17 mouse cellular contexts compared by ENCODE assay signal in genomic region chr2:5456108-5456507, GRCm38 (mm10).
DNase-seq lines count a peak whose midpoint lies in the region; ATAC-seq and TF ChIP-seq lines count a peak whose summit lies in the region.
"Had no signal": no experiment of that assay in that cellular context is flagged by ENCODE, and none has a peak within 500 bp of the region (broad histone marks: within the 10 kb centered on the region; RNA-seq: fewer than 3 reads in every experiment).

No protein-coding gene starts in this region.

- H3K27ac ChIP-seq in gastrocnemius, adult 2 months = no peak overlapping the region
- H3K27ac ChIP-seq in stomach, postnatal 0 days (replicated peaks) = no peak overlapping the region
- H3K27ac ChIP-seq in hindbrain, embryonic 13.5 days = no peak overlapping the region; the same call in 1 of the 2 replicates
- H3K27ac ChIP-seq: embryonic facial prominence, embryonic 12.5 days; forebrain, embryonic 13.5 days; limb, embryonic 15.5 days; midbrain, embryonic 13.5 days; neural tube, embryonic 12.5 days had no signal

- TF ChIP-seq CTCF in gastrocnemius, adult 2 months (IDR thresholded peaks at IDR 0.05) = no peak
- no peak for TF ChIP-seq CTCF in stomach, postnatal 0 days (IDR thresholded peaks at IDR 0.05; ENCODE audit: low read depth)

- ATAC-seq in stomach, postnatal 0 days (ENCODE audit: low FRiP score, low TSS enrichment) = 0 out of 2 replicates have a peak, but pooled peaks have one; percentile 55
- ATAC-seq in hindbrain, embryonic 13.5 days (ENCODE audit: low FRiP score) = no peak
- ATAC-seq: forebrain, embryonic 13.5 days; midbrain, embryonic 13.5 days had no signal

- intact Hi-C loops in gastrocnemius, adult 2 months (cut with DNase I) = no loop called here
- intact Hi-C loops in gastrocnemius, postnatal 14 days (cut with DNase I; ENCODE audit: low total_unique reads) = no loop called here

- H3K9me3 ChIP-seq in stomach, postnatal 0 days (ENCODE audit: control insufficient read depth, low read length) = no peaks in the 10 kb centered on the region
- H3K9me3 ChIP-seq in hindbrain, embryonic 13.5 days = no peaks in the 10 kb centered on the region
- H3K9me3 ChIP-seq: embryonic facial prominence, embryonic 12.5 days; forebrain, embryonic 13.5 days; limb, embryonic 15.5 days; midbrain, embryonic 13.5 days; neural tube, embryonic 12.5 days had no signal

- H3K4me2 ChIP-seq in stomach, postnatal 0 days (replicated peaks; ENCODE audit: low read depth) = no peak overlapping the region
- H3K4me2 ChIP-seq in hindbrain, embryonic 13.5 days = no peak overlapping the region
- H3K4me2 ChIP-seq: embryonic facial prominence, embryonic 12.5 days; forebrain, embryonic 13.5 days; limb, embryonic 15.5 days; midbrain, embryonic 13.5 days; neural tube, embryonic 12.5 days had no signal

- H3K27me3 ChIP-seq in stomach, postnatal 0 days (ENCODE audit: control insufficient read depth, insufficient read depth, low read length) = no peaks in the 10 kb centered on the region
- no peaks in the 10 kb centered on the region for H3K27me3 ChIP-seq in hindbrain, embryonic 13.5 days
- H3K27me3 ChIP-seq: embryonic facial prominence, embryonic 12.5 days; forebrain, embryonic 13.5 days; limb, embryonic 15.5 days; midbrain, embryonic 13.5 days; neural tube, embryonic 12.5 days had no signal

- H3K4me1 ChIP-seq in stomach, postnatal 0 days (replicated peaks; ENCODE audit: control insufficient read depth, insufficient read depth) = no peaks in the 10 kb centered on the region; the same call in 1 of the 2 replicates
- no peaks in the 10 kb centered on the region for H3K4me1 ChIP-seq in hindbrain, embryonic 13.5 days (replicated peaks)
- H3K4me1 ChIP-seq: forebrain, embryonic 13.5 days; midbrain, embryonic 13.5 days; neural tube, embryonic 12.5 days had no signal

- H3K4me3 ChIP-seq in gastrocnemius, adult 2 months = no peak overlapping the region
- no peak overlapping the region for H3K4me3 ChIP-seq in stomach, postnatal 0 days (ENCODE audit: low read depth, low read length)
- H3K4me3 ChIP-seq in hindbrain, embryonic 13.5 days = no peak overlapping the region
- H3K4me3 ChIP-seq: embryonic facial prominence, embryonic 12.5 days; forebrain, embryonic 13.5 days; limb, embryonic 15.5 days; midbrain, embryonic 13.5 days; neural tube, embryonic 12.5 days had no signal

- WGBS in stomach, postnatal 0 days = 73% methylated on average over 2 of the region's 2 CpGs
- 66% methylated on average over 2 of the region's 2 CpGs for WGBS in hindbrain, embryonic 13.5 days

- DNase-seq in gastrocnemius, adult 2 months = peak; percentile 26
- no peak for DNase-seq in gastrocnemius, postnatal 14 days
- peak; percentile 20 to 26 for DNase-seq in spleen, postnatal 14 days (ENCODE audit: low spot score in 2 of 2)
- DNase-seq in spleen, adult 18-20 months = no peak
- DNase-seq in liver = peak; percentile 12
- no peak for DNase-seq in stomach, postnatal 0 days (ENCODE audit: low spot score)
- no peak for DNase-seq in cerebellum, adult 9-10 months
- DNase-seq: cerebellum, adult 8-10 months; kidney, adult 11 months; right cerebral cortex, adult 18-20 months; thymus, postnatal 14 days had no signal

- no peak overlapping the region for H3K9ac ChIP-seq in stomach, postnatal 0 days (ENCODE audit: low read length)
- H3K9ac ChIP-seq in hindbrain, embryonic 13.5 days = no peak overlapping the region
- H3K9ac ChIP-seq: embryonic facial prominence, embryonic 12.5 days; forebrain, embryonic 13.5 days; limb, embryonic 15.5 days; midbrain, embryonic 13.5 days; neural tube, embryonic 12.5 days had no signal

- TF ChIP-seq EP300 in stomach, postnatal 0 days (optimal IDR thresholded peaks at IDR 0.05) = no peak

- no peaks in the 10 kb centered on the region for H3K36me3 ChIP-seq in stomach, postnatal 0 days (ENCODE audit: control insufficient read depth, insufficient read depth, low read length)
- no peaks in the 10 kb centered on the region for H3K36me3 ChIP-seq in hindbrain, embryonic 13.5 days
- H3K36me3 ChIP-seq: embryonic facial prominence, embryonic 12.5 days; limb, embryonic 15.5 days; midbrain, embryonic 13.5 days; neural tube, embryonic 12.5 days had no signal

Comparison
In these comparisons a context has a peak if more than half of its experiments do, and no peak if none do; other contexts are left out.
1. DNase-seq: peak in gastrocnemius, adult 2 months (single experiment), spleen, postnatal 14 days (2 of 2) and liver (single experiment); none in gastrocnemius, postnatal 14 days (single experiment), spleen, adult 18-20 months (0 of 2), stomach, postnatal 0 days (single experiment) and cerebellum, adult 9-10 months (single experiment).